Mouse (Mus musculus) kidney, embryonic 14.5 days (tissue): ENCODE measurements around the gene Slc7a11. TPM values are rescaled to one million over a fixed set of nuclear protein-coding genes. Genes with fewer than 3 reads are reported as not detected.

Experiments
- ATAC-seq: fragments of 200-750 bp; cut with Nextera tagmentation; 2 replicates; pipeline ENCODE4 v1.8.0; 2017; ENCODE audit warnings: moderate number of reproducible peaks, mild to moderate bottlenecking, moderate TSS enrichment, moderate library complexity; ENCODE audit not compliant: low FRiP score, low TSS enrichment
- H3K27ac ChIP-seq: fragments of 300-500 bp; sonication (generic); 2 replicates; pipeline ENCODE4 v1.5.1; 2014; ENCODE audit warnings: low read depth, mild to moderate bottlenecking, low read length, moderate library complexity, mixed read lengths
- H3K27me3 ChIP-seq: fragments of 300-500 bp; sonication (generic); 2 replicates; pipeline ENCODE4 v1.6.1; 2014; ENCODE audit warnings: mild to moderate bottlenecking, low read length; ENCODE audit not compliant: control insufficient read depth, insufficient read depth
- H3K36me3 ChIP-seq: fragments of 300-500 bp; sonication (generic); 2 replicates; pipeline ENCODE4 v1.6.1; 2014; ENCODE audit warnings: low read length, mixed read lengths; ENCODE audit not compliant: control insufficient read depth, insufficient read depth
- H3K4me1 ChIP-seq: fragments of 300-500 bp; sonication (generic); 2 replicates; pipeline ENCODE4 v1.6.1; 2014; ENCODE audit warnings: low read length, mixed read lengths; ENCODE audit not compliant: control insufficient read depth, insufficient read depth
- H3K4me2 ChIP-seq: fragments of 300-500 bp; sonication (generic); replicated peaks from 2 replicates; pipeline ENCODE4 v1.6.1; 2014; ENCODE audit warnings: low read depth, mild to moderate bottlenecking, low read length
- H3K4me3 ChIP-seq: fragments of 300-500 bp; sonication (generic); 2 replicates; pipeline ENCODE4 v1.5.1; 2014; ENCODE audit warnings: mild to moderate bottlenecking, low read length
- H3K9ac ChIP-seq: fragments of 300-500 bp; sonication (generic); 2 replicates; pipeline ENCODE4 v1.6.1; 2014; ENCODE audit warnings: low read depth, mild to moderate bottlenecking, low read length, moderate library complexity
- H3K9me3 ChIP-seq: fragments of 300-500 bp; sonication (generic); 2 replicates; pipeline ENCODE4 v1.6.1; 2016; ENCODE audit warnings: low read length; ENCODE audit not compliant: control insufficient read depth
- WGBS: fragments of 180-500 bp; shearing (Covaris S2); extraction: QIAGEN DNeasy Blood & Tissue Kit; methylation state at CpG from one replicate; pipeline ENCODE4 v1.1.7; 2014; 5-methylcytosine and 5-hydroxymethylcytosine counted together
- polyA plus RNA-seq: library from polyadenylated mRNA; unstranded; fragments of >200 nt; fragmentation: Nextera tagmentation; extraction: Ambion mirVana; gene quantifications from 2 replicates; pipeline ENCODE4 v1.2.1, GENCODE M21; 2014

Slc7a11 gene
- polyA plus RNA-seq, 1 experiment from 2014 or later = 0.58 TPM

GRCm38 (mm10) chr3:49867147-49867950, 576.1 kb downstream of the Slc7a11 start:
- H3K36me3 ChIP-seq = no peaks in the 10 kb centered on the region
- no peaks in the 10 kb centered on the region for H3K9me3 ChIP-seq
- no peak overlapping the region for H3K4me3 ChIP-seq
- no peak overlapping the region for H3K4me2 ChIP-seq
- peak overlapping the region; percentile 34; the same call in 1 of the 2 replicates for H3K27ac ChIP-seq
- H3K9ac ChIP-seq = no peak overlapping the region
- no peaks in the 10 kb centered on the region for H3K27me3 ChIP-seq
- WGBS = 31% methylated on average over 7 of the region's 7 CpGs
- peaks cover 15% of the 10 kb centered on the region; the same call in 1 of the 2 replicates for H3K4me1 ChIP-seq
- no peak for ATAC-seq

GRCm38 (mm10) chr3:49866061-49866515, 577.3 kb downstream of the Slc7a11 start:
- no peaks in the 10 kb centered on the region for H3K9me3 ChIP-seq
- 12% methylated on average over 11 of the region's 11 CpGs for WGBS
- peak overlapping the region; percentile 42 for H3K9ac ChIP-seq
- H3K27ac ChIP-seq = peak overlapping the region; percentile 69
- no peak overlapping the region for H3K4me3 ChIP-seq
- H3K36me3 ChIP-seq = no peaks in the 10 kb centered on the region
- H3K4me2 ChIP-seq = peak overlapping the region; percentile 13
- H3K27me3 ChIP-seq = no peaks in the 10 kb centered on the region
- ATAC-seq = peak; percentile 87
- H3K4me1 ChIP-seq = peaks cover 15% of the 10 kb centered on the region; the same call in 1 of the 2 replicates

- no peaks in the 10 kb centered on the region for H3K9me3 ChIP-seq
- no peaks in the 10 kb centered on the region for H3K36me3 ChIP-seq
- WGBS = 49% methylated on average over 4 of the region's 4 CpGs
- H3K4me2 ChIP-seq = no peak overlapping the region
- no peak for ATAC-seq
- H3K4me3 ChIP-seq = no peak overlapping the region
- H3K4me1 ChIP-seq = no peaks in the 10 kb centered on the region
- H3K27me3 ChIP-seq = no peaks in the 10 kb centered on the region
- H3K9ac ChIP-seq = no peak overlapping the region
- no peak overlapping the region for H3K27ac ChIP-seq
Measured at GRCm38 (mm10) chr3:49856797-49857196, 586.6 kb downstream of the Slc7a11 start.

- H3K36me3 ChIP-seq = no peaks in the 10 kb centered on the region
- no peaks in the 10 kb centered on the region for H3K9me3 ChIP-seq
- no peaks in the 10 kb centered on the region for H3K4me1 ChIP-seq
- H3K4me2 ChIP-seq = no peak overlapping the region
- no peak for ATAC-seq
- no peaks in the 10 kb centered on the region for H3K27me3 ChIP-seq
- 41% methylated on average over 2 of the region's 2 CpGs for WGBS
- no peak overlapping the region for H3K4me3 ChIP-seq
- no peak overlapping the region for H3K9ac ChIP-seq
- no peak overlapping the region for H3K27ac ChIP-seq
Measured at GRCm38 (mm10) chr3:49854277-49854676, 589.1 kb downstream of the Slc7a11 start.

- Histone ChIP-seq H3K9me3 (no peaks in the 10 kb centered on the region), H3K4me1 (no peaks in the 10 kb centered on the region; the same call in 1 of the 2 replicates), H3K9ac (no peak overlapping the region), H3K4me3 (no peak overlapping the region), H3K27ac (no peak overlapping the region), H3K36me3 (no peaks in the 10 kb centered on the region), H3K4me2 (no peak overlapping the region), H3K27me3 (no peaks in the 10 kb centered on the region)
- WGBS = 73% methylated on average over 3 of the region's 3 CpGs
- no peak for ATAC-seq
Measured at GRCm38 (mm10) chr3:49842971-49843370, 600.4 kb downstream of the Slc7a11 start.
